Mouse (Mus musculus): ENCODE results near the gene Tspan32. TPM values are rescaled to one million over a fixed set of nuclear protein-coding genes. Genes with fewer than 3 reads are reported as not detected.

The Tspan32 gene
- polyA plus RNA-seq, 1 experiment, result 152 TPM

DNA sequence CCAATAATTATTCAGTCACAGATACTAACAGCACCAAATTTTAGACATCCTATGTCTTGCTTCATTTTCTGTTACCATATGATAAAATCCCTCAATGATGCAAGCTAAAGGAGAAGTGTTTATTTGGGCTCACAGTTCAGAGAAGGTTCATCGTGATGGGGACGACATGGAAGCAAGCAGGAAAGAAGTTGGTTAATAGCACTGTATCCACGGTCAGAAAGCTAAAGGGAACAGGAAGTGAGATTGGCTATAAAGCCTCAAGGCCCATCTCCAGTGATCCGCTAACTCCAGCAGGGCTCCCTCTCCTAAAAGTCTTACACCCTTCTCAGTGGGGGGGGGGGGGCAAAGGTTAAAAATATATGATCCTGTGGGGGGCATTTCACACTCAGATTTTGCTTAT lies 22.9 kb upstream of the Tspan32 start:
- no peak for TF ChIP-seq POLR2A (IDR thresholded peaks at IDR 0.05; ENCODE audit: borderline replicate concordance, control insufficient read depth, low read depth, low read length)
- no peak for TF ChIP-seq CTCF (IDR thresholded peaks at IDR 0.05; ENCODE audit: control insufficient read depth, insufficient read depth, low read length)
- WGBS, result 38% methylated on average over 4 of the region's 4 CpGs
- Histone ChIP-seq H3K4me1 (ENCODE audit: control insufficient read depth, insufficient read depth, low read length) (no peaks in the 10 kb centered on the region), H3K27ac (ENCODE audit: control insufficient read depth, insufficient read depth, low read depth, low read length, poor library complexity) (no peak overlapping the region), H3K4me3 (replicated peaks; ENCODE audit: control insufficient read depth, low read depth, low read length) (no peak overlapping the region)

DNA sequence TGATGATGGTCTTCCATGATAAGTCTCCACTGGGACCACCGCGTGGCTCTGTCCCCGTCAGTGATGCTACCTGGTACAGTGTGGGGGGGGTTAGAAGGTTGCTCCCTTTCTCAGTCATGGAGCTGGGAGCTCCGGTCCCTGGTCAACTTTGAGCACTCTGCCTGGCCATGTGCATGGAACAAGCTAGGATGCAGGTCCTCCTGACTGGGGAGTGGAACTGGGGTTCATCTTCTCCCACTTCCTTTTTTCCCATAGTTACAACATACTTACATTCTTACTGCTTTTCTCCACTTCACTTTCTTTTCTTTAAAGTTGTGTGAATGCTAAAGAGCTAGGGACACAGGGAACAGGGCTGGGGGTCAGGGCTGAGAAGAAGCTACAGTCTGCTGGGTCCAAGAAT lies 19.7 kb upstream of the Tspan32 start:
- Histone ChIP-seq H3K27ac (ENCODE audit: control insufficient read depth, insufficient read depth, low read depth, low read length, poor library complexity) (no peak overlapping the region), H3K4me3 (replicated peaks; ENCODE audit: control insufficient read depth, low read depth, low read length) (no peak overlapping the region), H3K4me1 (ENCODE audit: control insufficient read depth, insufficient read depth, low read length) (no peaks in the 10 kb centered on the region)
- WGBS, result 86% methylated on average over 4 of the region's 4 CpGs
- no peak for TF ChIP-seq CTCF (IDR thresholded peaks at IDR 0.05; ENCODE audit: control insufficient read depth, insufficient read depth, low read length)
- no peak for TF ChIP-seq POLR2A (IDR thresholded peaks at IDR 0.05; ENCODE audit: borderline replicate concordance, control insufficient read depth, low read depth, low read length)

DNA sequence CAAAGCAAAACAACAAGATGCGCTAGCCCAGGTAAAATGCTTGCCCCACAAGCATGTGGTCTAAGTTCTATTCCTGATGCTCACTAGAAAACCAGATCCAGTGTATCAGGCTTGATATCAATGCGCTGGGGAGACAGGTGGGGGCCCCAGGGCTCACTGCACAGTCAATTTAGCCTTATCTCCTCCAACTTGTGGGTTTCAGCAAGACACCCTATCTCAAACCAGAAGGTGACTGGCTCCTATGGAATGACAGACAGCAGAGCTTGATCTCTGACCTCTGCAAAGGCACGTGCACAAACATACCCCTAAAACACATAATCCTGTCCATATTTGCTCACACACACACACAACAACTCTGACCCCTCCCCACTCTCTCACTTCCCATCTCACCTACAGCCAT lies 17.1 kb upstream of the Tspan32 start:
- H3K27ac ChIP-seq (ENCODE audit: control insufficient read depth, insufficient read depth, low read depth, low read length, poor library complexity), result no peak overlapping the region

DNA sequence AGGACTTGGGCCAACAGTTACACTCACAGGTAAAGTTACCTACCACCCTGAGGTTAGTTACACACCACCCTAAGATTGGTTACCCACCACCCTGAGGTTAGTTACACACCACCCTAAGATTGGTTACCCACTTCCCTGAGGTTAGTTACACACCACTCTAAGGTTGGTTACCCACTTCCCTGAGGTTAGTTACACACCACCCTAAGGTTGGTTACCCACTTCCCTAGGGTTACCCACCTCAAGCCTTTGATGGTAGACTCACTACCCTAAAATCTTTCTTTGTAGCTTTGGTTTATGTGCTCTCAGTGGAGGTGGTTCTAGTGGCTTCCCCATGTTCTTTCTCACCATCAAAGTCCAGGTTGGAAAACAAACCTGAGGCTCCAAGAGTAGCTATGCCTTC lies 9.8 kb upstream of the Tspan32 start:
- H3K27ac ChIP-seq (ENCODE audit: control insufficient read depth, insufficient read depth, low read depth, low read length, poor library complexity), result no peak overlapping the region
- no peak for TF ChIP-seq POLR2A (IDR thresholded peaks at IDR 0.05; ENCODE audit: borderline replicate concordance, control insufficient read depth, low read depth, low read length)
- no peak for TF ChIP-seq CTCF (IDR thresholded peaks at IDR 0.05; ENCODE audit: control insufficient read depth, insufficient read depth, low read length)

More for the DNA sequence above, 17.1 kb upstream of the Tspan32 start:
- Histone ChIP-seq H3K4me3 (replicated peaks; ENCODE audit: control insufficient read depth, low read depth, low read length) (no peak overlapping the region), H3K4me1 (ENCODE audit: control insufficient read depth, insufficient read depth, low read length) (no peaks in the 10 kb centered on the region)
- TF ChIP-seq CTCF (IDR thresholded peaks at IDR 0.05; ENCODE audit: control insufficient read depth, insufficient read depth, low read length) (no peak), POLR2A (IDR thresholded peaks at IDR 0.05; ENCODE audit: borderline replicate concordance, control insufficient read depth, low read depth, low read length) (no peak)
- WGBS, result 74% methylated on average over 3 of the region's 3 CpGs

DNA sequence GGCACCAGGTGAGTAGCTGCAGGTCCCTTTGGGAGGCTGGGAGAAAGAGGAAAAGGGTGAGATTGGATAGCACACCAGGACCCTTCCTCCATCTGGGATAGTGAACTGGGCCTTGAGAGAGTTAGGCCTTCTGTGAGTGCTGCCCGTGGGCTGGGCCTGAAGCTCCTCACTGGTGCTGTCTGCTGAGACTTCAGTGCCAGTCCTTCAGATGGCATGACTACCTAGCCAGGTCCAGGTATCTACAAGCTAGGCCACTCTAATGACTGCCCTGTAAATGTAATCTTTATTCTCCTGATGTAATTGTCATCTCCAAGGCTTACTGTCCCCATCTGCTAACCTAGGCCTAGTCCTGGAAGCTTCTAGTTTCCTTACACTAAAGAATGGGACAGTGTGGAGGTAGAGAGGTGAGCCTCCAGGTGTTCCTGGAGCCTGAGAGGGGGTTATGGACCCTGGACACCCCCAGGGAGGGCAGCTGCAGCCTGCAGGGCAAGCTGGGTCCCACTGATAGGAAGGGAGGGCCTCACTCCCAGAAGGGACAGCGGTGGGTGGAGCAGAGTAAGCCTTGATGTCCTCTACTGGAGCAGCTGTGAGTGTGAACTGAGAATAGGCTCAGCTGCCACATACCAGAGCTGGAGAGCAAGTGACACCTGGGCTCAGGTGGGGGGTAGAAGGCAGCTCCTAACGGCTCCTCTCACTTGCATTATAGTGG lies 9.1 kb upstream of the Tspan32 start:
- WGBS, result 79% methylated on average over 3 of the region's 3 CpGs
- no peak overlapping the region for H3K4me3 ChIP-seq (replicated peaks; ENCODE audit: control insufficient read depth, low read depth, low read length)
- peaks cover 3% of the 10 kb centered on the region; the same call in 1 of the 2 replicates for H3K4me1 ChIP-seq (ENCODE audit: control insufficient read depth, insufficient read depth, low read length)
- H3K27ac ChIP-seq (ENCODE audit: control insufficient read depth, insufficient read depth, low read depth, low read length, poor library complexity), result no peak overlapping the region
- no peak for TF ChIP-seq POLR2A (IDR thresholded peaks at IDR 0.05; ENCODE audit: borderline replicate concordance, control insufficient read depth, low read depth, low read length)
- no peak for TF ChIP-seq CTCF (IDR thresholded peaks at IDR 0.05; ENCODE audit: control insufficient read depth, insufficient read depth, low read length)

More for the DNA sequence above, 9.8 kb upstream of the Tspan32 start:
- Histone ChIP-seq H3K4me1 (ENCODE audit: control insufficient read depth, insufficient read depth, low read length) (peaks cover 3% of the 10 kb centered on the region; the same call in 1 of the 2 replicates), H3K4me3 (replicated peaks; ENCODE audit: control insufficient read depth, low read depth, low read length) (no peak overlapping the region)

DNA sequence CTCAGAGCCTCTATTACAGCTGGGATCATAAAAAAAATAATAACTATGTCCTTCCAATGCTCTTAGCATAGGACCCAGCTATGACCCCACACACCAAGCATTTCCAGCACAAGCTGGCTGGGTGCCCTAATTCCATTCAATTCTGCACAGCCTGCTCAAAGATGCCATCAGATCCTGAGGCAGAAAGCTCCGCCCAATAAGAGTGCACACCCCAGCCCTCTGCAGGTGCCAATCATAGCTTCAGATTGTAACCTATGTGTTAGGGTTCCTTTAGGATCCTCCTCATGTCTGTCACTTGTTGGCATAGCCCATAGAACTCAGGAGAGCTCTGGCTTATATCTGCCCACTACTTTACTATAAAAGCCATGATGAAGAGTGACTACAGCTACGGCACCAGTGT lies 7.8 kb upstream of the Tspan32 start:
- H3K27ac ChIP-seq (ENCODE audit: control insufficient read depth, insufficient read depth, low read depth, low read length, poor library complexity), result no peak overlapping the region
- no peak for TF ChIP-seq POLR2A (IDR thresholded peaks at IDR 0.05; ENCODE audit: borderline replicate concordance, control insufficient read depth, low read depth, low read length)
- TF ChIP-seq CTCF (IDR thresholded peaks at IDR 0.05; ENCODE audit: control insufficient read depth, insufficient read depth, low read length), result no peak
- 89% methylated on average over 2 of the region's 2 CpGs for WGBS
- H3K4me1 ChIP-seq (ENCODE audit: control insufficient read depth, insufficient read depth, low read length), result peaks cover 3% of the 10 kb centered on the region; the same call in 1 of the 2 replicates
- H3K4me3 ChIP-seq (replicated peaks; ENCODE audit: control insufficient read depth, low read depth, low read length), result no peak overlapping the region

DNA sequence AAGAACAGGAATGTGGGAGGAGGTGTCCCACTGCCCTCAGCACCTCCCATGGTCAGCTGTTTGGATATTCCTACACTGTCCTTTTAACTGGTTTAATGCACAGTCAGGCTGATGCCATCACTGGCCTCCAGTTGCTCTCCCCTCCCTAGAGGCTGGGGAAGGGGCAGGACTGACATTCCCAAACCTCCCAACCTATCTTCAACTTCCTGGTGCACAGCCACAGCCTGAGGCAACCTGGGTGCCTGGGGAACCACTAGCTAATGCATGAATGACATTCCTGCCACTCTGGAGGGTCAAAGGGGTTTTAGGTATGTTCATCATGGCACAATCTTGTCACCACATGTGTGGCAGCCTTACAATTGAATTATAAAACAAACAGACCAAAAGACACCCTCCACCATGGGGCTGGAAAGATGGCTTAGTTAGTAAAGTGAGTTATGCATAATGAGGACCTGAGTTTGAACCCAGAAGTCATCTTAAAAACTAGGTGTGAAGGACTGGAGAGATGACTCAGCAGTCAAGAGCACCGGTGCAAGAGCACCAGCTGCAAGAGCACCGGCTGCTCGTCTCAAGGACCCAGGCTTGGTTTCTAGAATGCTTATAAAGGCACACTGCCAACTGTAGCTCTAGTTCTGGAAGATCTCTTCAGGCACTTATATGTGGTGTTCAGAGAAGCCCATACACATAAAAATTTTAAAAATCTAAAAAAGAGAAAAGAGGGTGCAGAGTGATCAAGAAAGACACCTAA lies 7.3 kb upstream of the Tspan32 start:
- TF ChIP-seq POLR2A (IDR thresholded peaks at IDR 0.05; ENCODE audit: borderline replicate concordance, control insufficient read depth, low read depth, low read length) (no peak), CTCF (IDR thresholded peaks at IDR 0.05; ENCODE audit: control insufficient read depth, insufficient read depth, low read length) (no peak)
- Histone ChIP-seq H3K27ac (ENCODE audit: control insufficient read depth, insufficient read depth, low read depth, low read length, poor library complexity) (no peak overlapping the region), H3K4me3 (replicated peaks; ENCODE audit: control insufficient read depth, low read depth, low read length) (no peak overlapping the region), H3K4me1 (ENCODE audit: control insufficient read depth, insufficient read depth, low read length) (peaks cover 3% of the 10 kb centered on the region; the same call in 1 of the 2 replicates)
- 20% methylated on average over 3 of the region's 3 CpGs for WGBS

DNA sequence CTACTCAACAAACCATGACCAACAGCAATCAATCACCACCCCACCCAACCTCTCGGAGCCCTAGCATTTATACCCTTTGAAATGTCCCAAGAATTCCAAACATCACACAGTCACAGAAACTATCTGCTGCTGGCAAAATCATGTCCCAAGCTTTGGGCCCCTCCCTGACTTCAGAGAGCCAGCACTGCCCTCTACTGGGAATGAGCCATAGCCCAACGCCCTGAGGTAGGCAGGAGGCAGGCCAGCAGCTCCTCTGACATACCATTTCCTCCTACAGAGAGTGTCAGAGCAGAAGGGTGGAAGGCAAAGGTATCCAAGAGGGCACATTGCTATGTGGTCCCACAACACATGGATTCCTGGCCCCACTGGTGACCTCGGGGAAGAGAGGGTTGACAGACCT lies 2.2 kb upstream of the Tspan32 start:
- peak; percentile 69 for TF ChIP-seq CTCF (IDR thresholded peaks at IDR 0.05; ENCODE audit: control insufficient read depth, insufficient read depth, low read length)
- TF ChIP-seq POLR2A (IDR thresholded peaks at IDR 0.05; ENCODE audit: borderline replicate concordance, control insufficient read depth, low read depth, low read length), result no peak
- 25% methylated on average over 3 of the region's 3 CpGs for WGBS
- Histone ChIP-seq H3K27ac (ENCODE audit: control insufficient read depth, insufficient read depth, low read depth, low read length, poor library complexity) (no peak overlapping the region), H3K4me1 (ENCODE audit: control insufficient read depth, insufficient read depth, low read length) (peaks cover 7% of the 10 kb centered on the region), H3K4me3 (replicated peaks; ENCODE audit: control insufficient read depth, low read depth, low read length) (no peak overlapping the region)

Measured in bone marrow, adult 2 months (tissue).